Mouse (Mus musculus): ENCODE measurements around the gene Fam241a. TPM values are rescaled to one million over a fixed set of nuclear protein-coding genes. Genes with fewer than 3 reads are reported as not detected.

The Fam241a gene
- polyA plus RNA-seq, 1 experiment = 30.4 TPM

GRCm38 (mm10) chr3:127834040-127834439 is 62.1 kb downstream of the Fam241a start:
- Histone ChIP-seq H3K4me3 (ENCODE audit: insufficient read depth, low read depth, low read length) (no peak overlapping the region), H3K27ac (replicated peaks; ENCODE audit: low read depth, low read length) (no peak overlapping the region), H3K4me1 (ENCODE audit: control insufficient read depth, insufficient read depth, insufficient read length, low read length) (0 out of 2 replicates have a peak, but pooled peaks cover 3% of the 10 kb centered on the region)

GRCm38 (mm10) chr3:127831079-127831478 is 65.0 kb downstream of the Fam241a start:
- Histone ChIP-seq H3K4me3 (ENCODE audit: insufficient read depth, low read depth, low read length) (no peak overlapping the region), H3K27ac (replicated peaks; ENCODE audit: low read depth, low read length) (no peak overlapping the region), H3K4me1 (ENCODE audit: control insufficient read depth, insufficient read depth, insufficient read length, low read length) (0 out of 2 replicates have a peak, but pooled peaks cover 3% of the 10 kb centered on the region)

- no peaks in the 10 kb centered on the region for H3K4me1 ChIP-seq (ENCODE audit: control insufficient read depth, insufficient read depth, insufficient read length, low read length)
- no peak overlapping the region for H3K27ac ChIP-seq (replicated peaks; ENCODE audit: low read depth, low read length)
- no peak overlapping the region for H3K4me3 ChIP-seq (ENCODE audit: insufficient read depth, low read depth, low read length)
Observed at GRCm38 (mm10) chr3:127830183-127830582, 65.9 kb downstream of the Fam241a start.

GRCm38 (mm10) chr3:127827123-127827522 is 69.0 kb downstream of the Fam241a start:
- Histone ChIP-seq H3K4me3 (ENCODE audit: insufficient read depth, low read depth, low read length) (no peak overlapping the region), H3K27ac (replicated peaks; ENCODE audit: low read depth, low read length) (no peak overlapping the region), H3K4me1 (ENCODE audit: control insufficient read depth, insufficient read depth, insufficient read length, low read length) (no peaks in the 10 kb centered on the region)

DNA sequence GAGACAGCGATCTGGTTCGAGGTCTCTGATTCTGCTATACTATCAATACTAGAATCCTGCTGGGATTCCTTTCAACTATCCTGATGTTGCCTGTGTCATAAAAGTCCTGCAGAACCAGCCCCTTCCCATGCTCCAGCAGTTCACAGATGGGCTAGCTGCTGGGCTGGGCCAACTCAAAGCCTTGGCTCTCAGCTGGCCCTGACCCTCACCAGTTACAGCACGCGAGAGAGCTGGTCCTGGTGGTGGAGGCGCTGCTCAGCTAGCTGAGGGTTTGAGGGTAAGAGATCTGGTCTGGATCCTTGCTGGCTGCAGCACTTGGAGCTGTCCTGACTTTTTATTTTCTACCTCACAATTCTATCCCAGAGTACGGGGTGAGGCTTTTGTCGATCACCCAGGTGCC is 69.6 kb downstream of the Fam241a start:
- no peak overlapping the region for H3K4me3 ChIP-seq (ENCODE audit: insufficient read depth, low read depth, low read length)
- H3K4me1 ChIP-seq (ENCODE audit: control insufficient read depth, insufficient read depth, insufficient read length, low read length) = no peaks in the 10 kb centered on the region
- H3K27ac ChIP-seq (replicated peaks; ENCODE audit: low read depth, low read length) = no peak overlapping the region

GRCm38 (mm10) chr3:127823886-127824863 is 71.9 kb downstream of the Fam241a start:
- Histone ChIP-seq H3K27ac (replicated peaks; ENCODE audit: low read depth, low read length) (no peak overlapping the region), H3K4me3 (ENCODE audit: insufficient read depth, low read depth, low read length) (no peak overlapping the region), H3K4me1 (ENCODE audit: control insufficient read depth, insufficient read depth, insufficient read length, low read length) (no peaks in the 10 kb centered on the region)

DNA sequence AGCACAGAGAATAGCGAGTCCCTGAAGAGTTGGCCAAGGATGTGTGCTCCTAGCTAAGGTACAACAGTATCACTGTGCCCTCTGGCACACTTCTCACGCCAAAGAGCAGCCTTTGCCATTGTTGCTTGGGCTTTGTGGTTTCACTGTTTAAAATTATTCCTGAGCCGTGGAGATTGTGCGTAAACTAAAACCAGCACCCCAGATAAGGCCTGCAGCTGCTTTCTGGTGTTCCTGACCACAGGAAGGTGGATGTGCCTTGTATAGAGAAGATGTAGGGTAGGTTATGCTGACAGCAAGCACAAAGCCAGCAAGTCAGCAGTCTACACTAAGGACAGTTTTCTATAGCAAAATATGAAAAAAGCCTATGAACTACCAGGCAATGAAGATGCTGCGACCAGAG is 74.9 kb downstream of the Fam241a start:
- Histone ChIP-seq H3K27ac (replicated peaks; ENCODE audit: low read depth, low read length) (no peak overlapping the region), H3K4me1 (ENCODE audit: control insufficient read depth, insufficient read depth, insufficient read length, low read length) (no peaks in the 10 kb centered on the region), H3K4me3 (ENCODE audit: insufficient read depth, low read depth, low read length) (no peak overlapping the region)

DNA sequence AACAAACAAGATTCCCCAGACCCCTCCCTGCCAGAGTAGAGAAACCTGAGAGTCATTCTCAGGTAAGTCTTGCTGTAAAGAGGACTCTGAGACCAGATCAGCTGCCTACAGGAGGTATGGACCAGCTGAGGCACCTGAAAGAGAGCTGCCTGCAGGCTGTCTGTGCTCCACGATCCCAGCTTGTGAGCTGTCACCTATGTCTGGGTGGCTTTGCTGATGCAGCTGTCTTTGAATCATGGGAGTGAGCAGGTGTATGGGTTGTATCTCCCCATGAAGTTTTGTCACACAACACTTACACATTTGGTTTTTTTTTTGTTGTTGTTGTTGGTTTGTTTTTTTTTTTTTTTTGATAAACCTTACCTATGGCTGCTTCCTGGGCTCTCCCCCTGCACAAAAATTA is 75.7 kb downstream of the Fam241a start:
- H3K27ac ChIP-seq (replicated peaks; ENCODE audit: low read depth, low read length) = no peak overlapping the region
- no peaks in the 10 kb centered on the region for H3K4me1 ChIP-seq (ENCODE audit: control insufficient read depth, insufficient read depth, insufficient read length, low read length)
- H3K4me3 ChIP-seq (ENCODE audit: insufficient read depth, low read depth, low read length) = no peak overlapping the region

Other genes starting within 250 kb of the Fam241a start
- gene Alpk1, start 115.8 kb downstream of the Fam241a start, polyA plus RNA-seq (2012; ENCODE audit: insufficient read depth, insufficient read length, missing spikeins) = 0.54 and 0.63 TPM in 2 replicates
- gene Tifa, start 106.5 kb downstream of the Fam241a start, polyA plus RNA-seq (2012; ENCODE audit: insufficient read depth, insufficient read length, missing spikeins) = 1.8 and 2.0 TPM in 2 replicates
- gene Ap1ar, start 58.8 kb downstream of the Fam241a start, polyA plus RNA-seq (2012; ENCODE audit: insufficient read depth, insufficient read length, missing spikeins) = 13.1 and 25.0 TPM in 2 replicates

Data from brown adipose tissue, adult 24 weeks (tissue).